8 mouse cellular contexts compared by ENCODE assay signal in genomic region chr10:117033785-117034184, GRCm38 (mm10). TPM values are rescaled to one million over a fixed set of nuclear protein-coding genes. Genes with fewer than 3 reads are reported as not detected.
DNase-seq lines count a peak whose midpoint lies in the region; ATAC-seq and TF ChIP-seq lines count a peak whose summit lies in the region.

No protein-coding gene starts in this region.

- peak; percentile 60 for ATAC-seq in Patski
- ATAC-seq in limb, embryonic 11.5 days (ENCODE audit: insufficient number of reproducible peaks, low FRiP score, low TSS enrichment, low read depth), result peak; percentile 35; the same call in 1 of the 2 replicates

- no peaks in the 10 kb centered on the region for H3K9me3 ChIP-seq in limb, embryonic 11.5 days (ENCODE audit: control insufficient read depth, low read length)

- no peak overlapping the region for H3K27ac ChIP-seq in limb, embryonic 11.5 days (replicated peaks; ENCODE audit: low read depth, low read length)
- H3K27ac ChIP-seq in testis, adult 2 months (ENCODE audit: control insufficient read depth, insufficient read depth, low read depth, low read length), result no peak overlapping the region

- TF ChIP-seq POLR2A in testis, adult 2 months (IDR thresholded peaks at IDR 0.05; ENCODE audit: control insufficient read depth, low read depth, low read length), result no peak

- H3K4me3 ChIP-seq in limb, embryonic 11.5 days (ENCODE audit: low read depth, low read length), result no peak overlapping the region
- no peak overlapping the region for H3K4me3 ChIP-seq in testis, adult 2 months (ENCODE audit: control insufficient read depth, low read depth, low read length)

- 0 out of 2 replicates have a peak, but pooled peaks cover 7% of the 10 kb centered on the region for H3K4me1 ChIP-seq in limb, embryonic 11.5 days (ENCODE audit: control insufficient read depth, insufficient read depth, low read length)
- H3K4me1 ChIP-seq in testis, adult 2 months (ENCODE audit: control insufficient read depth, insufficient read depth, low read length), result peaks cover 14% of the 10 kb centered on the region

- peak; percentile 91 for TF ChIP-seq CTCF in Patski (IDR thresholded peaks at IDR 0.05)
- peak; percentile 79 for TF ChIP-seq CTCF in testis, adult 2 months (IDR thresholded peaks at IDR 0.05; ENCODE audit: control insufficient read depth, insufficient read depth, insufficient replicate concordance, low read depth, low read length)

- H3K36me3 ChIP-seq in limb, embryonic 11.5 days (ENCODE audit: control insufficient read depth, insufficient read depth, low read length), result no peaks in the 10 kb centered on the region
- no peaks in the 10 kb centered on the region for H3K36me3 ChIP-seq in testis, adult 2 months (ENCODE audit: control insufficient read depth, insufficient read depth, low read length)

- WGBS in limb, embryonic 11.5 days, result 24% methylated on average over 8 of the region's 8 CpGs

- DNase-seq in 3134 (ENCODE audit: extremely low read depth, insufficient read length, low spot score), result peak; percentile 75
- no peak for DNase-seq in Patski (ENCODE audit: low read depth, low spot score)
- peak; percentile 41 for DNase-seq in cerebellum, adult 9-11 months
- peak; percentile 90 for DNase-seq in gastrocnemius, postnatal 10 days
- DNase-seq in kidney, adult 8-10 months, result peak; percentile 70 to 90
- peak; percentile 89 for DNase-seq in limb, embryonic 11.5 days (ENCODE audit: low spot score)
- peak; percentile 44 to 74 for DNase-seq in natural killer cell, adult 2 months (ENCODE audit: low spot score in 2 of 2)

- in situ Hi-C loops in Patski (cut with MboI; ENCODE audit: low pct_unique_long_range_greater_than_20kb), result loop anchor here (25.0 kb wide), 1 partner anchor 696 kb away; no protein-coding TSS in a partner anchor

- POLR2A ChIA-PET in Patski (lab: Charles Lee), result no interaction called here

- no peak overlapping the region for H3K9ac ChIP-seq in limb, embryonic 11.5 days (ENCODE audit: low read length)

- H3K27me3 ChIP-seq in Patski, result no peaks in the 10 kb centered on the region
- no peaks in the 10 kb centered on the region for H3K27me3 ChIP-seq in limb, embryonic 11.5 days (ENCODE audit: control insufficient read depth, insufficient read depth, low read length)
- H3K27me3 ChIP-seq in testis, adult 2 months (ENCODE audit: control insufficient read depth, insufficient read depth, low read length), result no peaks in the 10 kb centered on the region

- CTCF ChIA-PET in Patski (lab: Charles Lee), result interaction anchor here (0.8 to 1.3 kb wide), 8 partner anchors 9 to 149 kb away, joined by 3 to 6 read pairs (median 4); partner anchors contain the start of gene Best3

- H3K4me2 ChIP-seq in limb, embryonic 11.5 days (ENCODE audit: low read depth, severe bottlenecking), result no peak overlapping the region

RNA-seq across cellular contexts. Expression of gene Lrrc10, which starts 11.4 kb away (rescaled TPM):
- polyA plus RNA-seq in Patski (2021), result not detected
- not detected for total RNA-seq in gastrocnemius, postnatal 10 days (2021)
- polyA plus RNA-seq in limb, embryonic 11.5 days (2014; fragmentation: Nextera tagmentation; extraction: Ambion mirVana), result 0.11 TPM in 1 of 2 replicates, not detected in the other
- 0.06 and 0.20 TPM in 2 replicates for polyA plus RNA-seq in testis, adult 2 months (2012; rRNA removed)

RNA-seq across cellular contexts. Expression of gene Cct2, which starts 29.8 kb away (rescaled TPM):
- 386 TPM for polyA plus RNA-seq in Patski (2021)
- total RNA-seq in gastrocnemius, postnatal 10 days (2021), result 100 to 1,000 TPM; 172 to 175 TPM
- 360 and 362 TPM in 2 replicates for polyA plus RNA-seq in limb, embryonic 11.5 days (2014; fragmentation: Nextera tagmentation; extraction: Ambion mirVana)
- polyA plus RNA-seq in testis, adult 2 months (2012; rRNA removed), result 133 and 135 TPM in 2 replicates

RNA-seq across cellular contexts. Expression of gene Best3, which starts 47.7 kb away (rescaled TPM):
- not detected for polyA plus RNA-seq in Patski (2021)
- 1 to 10 TPM; 5.6 to 7.6 TPM for total RNA-seq in gastrocnemius, postnatal 10 days (2021)
- 0.23 and 0.31 TPM in 2 replicates for polyA plus RNA-seq in limb, embryonic 11.5 days (2014; fragmentation: Nextera tagmentation; extraction: Ambion mirVana)
- 1.3 and 1.4 TPM in 2 replicates for polyA plus RNA-seq in testis, adult 2 months (2012; rRNA removed)
